Comparison of ENCODE assay signal across 35 mouse cellular contexts in the genomic region with DNA sequence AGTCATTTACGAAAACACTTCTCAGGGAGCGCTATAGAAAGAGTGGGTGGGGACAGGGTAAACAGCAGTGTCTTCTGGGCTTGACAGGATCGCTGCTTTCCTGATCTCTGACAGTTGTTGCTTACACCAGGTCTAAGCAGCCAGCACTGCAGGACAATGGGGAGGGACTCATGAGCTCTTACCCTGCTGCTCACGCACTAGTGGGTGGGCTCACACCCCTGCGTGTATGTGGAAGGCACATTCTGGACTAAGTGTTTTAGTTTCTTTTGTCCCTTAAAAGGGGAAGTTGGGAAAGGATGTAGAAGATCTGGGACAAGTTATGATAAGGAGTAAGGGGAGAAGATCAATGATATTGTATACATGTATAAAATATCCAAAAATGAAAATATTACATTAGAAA.
"Had no signal": no experiment of that assay in that cellular context is flagged by ENCODE, and none has a peak within 500 bp of the region (broad histone marks: within the 10 kb centered on the region; RNA-seq: fewer than 3 reads in every experiment).

No protein-coding gene starts in this region.

- H3K4me3 ChIP-seq: heart, embryonic 12.5 days; heart, embryonic 13.5 days; heart, embryonic 15.5 days; hindbrain, embryonic 10.5 days; hindbrain, embryonic 12.5 days; hindbrain, embryonic 13.5 days; hindbrain, embryonic 15.5 days; intestine, embryonic 15.5 days; kidney, embryonic 15.5 days; layer of hippocampus, adult 2 months; left cerebral cortex, adult 2 months had no signal

- H3K9ac ChIP-seq: heart, embryonic 12.5 days; heart, embryonic 13.5 days; heart, embryonic 15.5 days; hindbrain, embryonic 12.5 days; hindbrain, embryonic 13.5 days; hindbrain, embryonic 14.5 days; hindbrain, embryonic 15.5 days; intestine, embryonic 15.5 days; kidney, embryonic 15.5 days had no signal

- H3K4me2 ChIP-seq: heart, embryonic 11.5 days; heart, embryonic 12.5 days; heart, embryonic 13.5 days; heart, embryonic 15.5 days; hindbrain, embryonic 12.5 days; hindbrain, embryonic 13.5 days; hindbrain, embryonic 14.5 days; hindbrain, embryonic 15.5 days; intestine, embryonic 15.5 days; kidney, embryonic 15.5 days had no signal

- H3K9me3 ChIP-seq: heart, embryonic 12.5 days; heart, embryonic 13.5 days; heart, embryonic 15.5 days; hindbrain, embryonic 10.5 days; hindbrain, embryonic 12.5 days; hindbrain, embryonic 13.5 days; hindbrain, embryonic 15.5 days; intestine, embryonic 15.5 days; kidney, embryonic 15.5 days had no signal

- H3K36me3 ChIP-seq: heart, embryonic 15.5 days; hindbrain, embryonic 13.5 days; hindbrain, embryonic 15.5 days had no signal

- DNase-seq: heart, postnatal 10 days; heart, postnatal 14 days; heart, postnatal 36 days; heart, postnatal 4 days; kidney, adult 11 months; kidney, adult 18-20 months; kidney, adult 2 months; kidney, adult 8-10 months; kidney, adult 9 months; kidney, postnatal 10 days; kidney, postnatal 14 days; kidney, postnatal 25 days; kidney, postnatal 36 days; kidney, postnatal 4 days; layer of hippocampus, adult 9-11 months; layer of hippocampus, postnatal 36 days had no signal

- ATAC-seq: hindbrain, embryonic 16.5 days; hindbrain, postnatal 0 days; inflammation-experienced regulatory T-cells, adult 6 months; intestine, embryonic 15.5 days; intestine, embryonic 16.5 days; intestine, postnatal 0 days had no signal

- H3K4me1 ChIP-seq: heart, embryonic 15.5 days; hindbrain, embryonic 10.5 days; hindbrain, embryonic 12.5 days; hindbrain, embryonic 13.5 days; hindbrain, embryonic 15.5 days; intestine, embryonic 15.5 days; kidney, embryonic 15.5 days had no signal

- H3K27me3 ChIP-seq: heart, embryonic 12.5 days; heart, embryonic 13.5 days; heart, embryonic 15.5 days; hindbrain, embryonic 12.5 days; hindbrain, embryonic 13.5 days; hindbrain, embryonic 15.5 days; intestine, embryonic 15.5 days; kidney, embryonic 15.5 days had no signal

- H3K27ac ChIP-seq: heart, embryonic 13.5 days; heart, embryonic 15.5 days; hindbrain, embryonic 10.5 days; hindbrain, embryonic 12.5 days; hindbrain, embryonic 13.5 days; hindbrain, embryonic 14.5 days; hindbrain, embryonic 15.5 days; hindbrain, postnatal 0 days; intestine, embryonic 15.5 days; kidney, embryonic 15.5 days; kidney, postnatal 0 days; layer of hippocampus, adult 2 months; left cerebral cortex, adult 2 months had no signal
